Mouse (Mus musculus) common myeloid progenitor, adult 5-6 weeks (primary cell): ENCODE data around the gene Doc2a. TPM values are rescaled to one million over a fixed set of nuclear protein-coding genes. Genes with fewer than 3 reads are reported as not detected.
A peak's percentile ranks its signal among the peaks of the same experiment; 100 is the strongest.
"Not testable (repeated sequence)": the region's sequence is repeated elsewhere in the genome, so short reads cannot be mapped to it uniquely, and the experiment has no call there.

Experiments
- ATAC-seq: replicated peaks from 2 replicates; pipeline ENCODE4 v1.8.0; 2016; ENCODE audit warnings: low read depth, mild to moderate bottlenecking, moderate TSS enrichment, inconsistent platforms; ENCODE audit not compliant: poor library complexity, severe bottlenecking
- total RNA-seq: library from RNA; stranded (forward); fragments of 200-1000, 187-1606 nt; gene quantifications from 2 replicates; pipeline ENCODE4 v1.2.3, GENCODE M21; 2017

Gene Doc2a
- total RNA-seq, 1 experiment from 2014 or later, result not detected

- ATAC-seq, result peak; percentile 71
Measured at GRCm38 (mm10) chr7:126862147-126862784, 15.1 kb downstream of the Doc2a start, which contains the start of gene Ino80e. Gene Ino80e, minus strand, starts transcription at chr7:126862377.

- ATAC-seq, result no peak
Measured at GRCm38 (mm10) chr7:126863791-126864190, 16.6 kb downstream of the Doc2a start.

- ATAC-seq, result no peak
Measured at GRCm38 (mm10) chr7:126867534-126867933, 20.3 kb downstream of the Doc2a start.

- ATAC-seq, result no peak
Measured at GRCm38 (mm10) chr7:126868003-126868402, 20.8 kb downstream of the Doc2a start.

GRCm38 (mm10) chr7:126869780-126870519 lies 22.7 kb downstream of the Doc2a start:
- no peak for ATAC-seq

- ATAC-seq, result no peak
Measured at GRCm38 (mm10) chr7:126870520-126870891, 23.3 kb downstream of the Doc2a start.

GRCm38 (mm10) chr7:126877239-126877638 lies 30.0 kb downstream of the Doc2a start:
- no peak for ATAC-seq

GRCm38 (mm10) chr7:126881040-126881439 lies 33.8 kb downstream of the Doc2a start:
- no peak for ATAC-seq

GRCm38 (mm10) chr7:126883731-126884181 lies 36.5 kb downstream of the Doc2a start:
- 0 out of 2 replicates have a peak, but pooled peaks have one; percentile 9 for ATAC-seq

GRCm38 (mm10) chr7:126884286-126885164 lies 37.3 kb downstream of the Doc2a start, which contains the start of gene Taok2:
Gene Taok2, minus strand, starts transcription at chr7:126884703.
- peak; percentile 92 for ATAC-seq

GRCm38 (mm10) chr7:126887281-126887680 lies 40.1 kb downstream of the Doc2a start:
- ATAC-seq, result no peak

- ATAC-seq, result no peak; the same call in 1 of the 2 replicates
Measured at GRCm38 (mm10) chr7:126888852-126889251, 41.6 kb downstream of the Doc2a start.

- ATAC-seq, result 0 out of 2 replicates have a peak, but pooled peaks have one; percentile 16
Measured at GRCm38 (mm10) chr7:126896912-126897311, 49.7 kb downstream of the Doc2a start.

- peak; percentile 75 for ATAC-seq
Measured at GRCm38 (mm10) chr7:126897390-126898101, 50.3 kb downstream of the Doc2a start.

GRCm38 (mm10) chr7:126898102-126898990 lies 51.1 kb downstream of the Doc2a start:
- peak; percentile 89 for ATAC-seq

- ATAC-seq, result not testable (repeated sequence)
Measured at GRCm38 (mm10) chr7:126899781-126900180, 52.6 kb downstream of the Doc2a start.
